Mouse (Mus musculus): Measurements from ENCODE around the gene Entpd2.

GRCm38 (mm10) chr2:25350701-25351100, 45.0 kb upstream of the Entpd2 start:
- TF ChIP-seq POLR2A (IDR thresholded peaks at IDR 0.05; ENCODE audit: insufficient read depth, low read depth, low read length) = no peak
- no peak for TF ChIP-seq CTCF (IDR thresholded peaks at IDR 0.05; ENCODE audit: insufficient read depth, low read depth, low read length)
